Mouse (Mus musculus) CH12.LX (cell line): ENCODE measurements around the gene P3h1. TPM values are rescaled to one million over a fixed set of nuclear protein-coding genes. Genes with fewer than 3 reads are reported as not detected.

ENCODE experiments used
- DNase-seq: peaks from one replicate; pipeline ENCODE4 v3.0.0-alpha.2; 2013; ENCODE audit errors: extremely low read depth
- H3K27ac ChIP-seq: 2 replicates; pipeline ENCODE4 v1.5.1; 2012; ENCODE audit warnings: low read depth, mild to moderate bottlenecking, control low read depth, moderate library complexity; ENCODE audit not compliant: insufficient read depth
- H3K27me3 ChIP-seq: replicated peaks from 2 replicates; pipeline ENCODE3; 2012; ENCODE audit warnings: inconsistent platforms
- H3K36me3 ChIP-seq, 2 experiments: replicated peaks in 1 of 2; 2 replicates each; pipeline versions ENCODE3 to v1.6.1; 2012; ENCODE audit warnings: inconsistent platforms in 1 of 2, low read length in 1 of 2, mild to moderate bottlenecking in 1 of 2, mixed read lengths in 1 of 2, moderate library complexity in 1 of 2; ENCODE audit not compliant: control insufficient read depth in 1 of 2, insufficient read depth in 1 of 2
- H3K4me1 ChIP-seq, 2 experiments: 2 replicates each; pipeline ENCODE4 v1.6.1; 2012; ENCODE audit warnings: inconsistent platforms in 1 of 2, moderate library complexity in 1 of 2; ENCODE audit not compliant: insufficient read depth in 2 of 2, control insufficient read depth in 1 of 2
- H3K4me2 ChIP-seq: 2 replicates; pipeline ENCODE4 v1.6.1; 2012; ENCODE audit warnings: low read depth, mild to moderate bottlenecking, control low read depth; ENCODE audit not compliant: poor library complexity, insufficient read depth, severe bottlenecking
- H3K4me3 ChIP-seq, 3 experiments: fragments of 150-350 bp in 1 of 3; sonication (generic) in 1 of 3; replicated peaks in 1 of 3; 2 replicates each; pipeline versions ENCODE3 to v1.5.1; 2011 to 2012; ENCODE audit warnings: low read depth in 2 of 3, low read length in 2 of 3, mild to moderate bottlenecking in 2 of 3, moderate library complexity in 2 of 3, control low read depth in 1 of 3, improper control_type of control experiment in 1 of 3, inconsistent platforms in 1 of 3, mixed read lengths in 1 of 3; ENCODE audit not compliant: poor library complexity in 1 of 3
- H3K79me2 ChIP-seq: replicated peaks from 2 replicates; pipeline ENCODE4 v1.6.1; 2012; ENCODE audit warnings: mild to moderate bottlenecking, moderate library complexity; ENCODE audit not compliant: control insufficient read depth, poor library complexity, insufficient read depth, severe bottlenecking; ENCODE audit errors: extremely low read depth
- H3K9ac ChIP-seq: 2 replicates; pipeline ENCODE4 v1.6.1; 2012; ENCODE audit warnings: low read depth, mild to moderate bottlenecking, control low read depth, moderate library complexity; ENCODE audit not compliant: insufficient read depth
- H3K9me3 ChIP-seq: replicated peaks from 2 replicates; pipeline ENCODE3; 2012; ENCODE audit warnings: low read length, inconsistent platforms, mixed read lengths
- E2F4 ChIP-seq: IDR thresholded peaks from 2 replicates; pipeline ENCODE4 v1.6.1; 2011; ENCODE audit warnings: low read depth, low read length, improper control_type of control experiment; ENCODE audit not compliant: insufficient replicate concordance
- ELF1 ChIP-seq: IDR thresholded peaks from 2 replicates; pipeline ENCODE4 v1.6.1; 2014; ENCODE audit warnings: low read depth, mild to moderate bottlenecking, inconsistent platforms, low read length, improper control_type of control experiment
- ETS1 ChIP-seq: conservative IDR thresholded peaks from 2 replicates; pipeline ENCODE4 v1.6.1; 2012; ENCODE audit warnings: low read depth, mild to moderate bottlenecking, inconsistent platforms, low read length, improper control_type of control experiment, moderate library complexity
- HCFC1 ChIP-seq: IDR thresholded peaks from 2 replicates; pipeline ENCODE4 v1.6.1; 2012; ENCODE audit warnings: low read depth, mild to moderate bottlenecking, inconsistent platforms, low read length, improper control_type of control experiment
- IRF4 ChIP-seq: IDR thresholded peaks from 2 replicates; pipeline ENCODE4 v1.6.1; 2014; ENCODE audit warnings: low read depth, mild to moderate bottlenecking, inconsistent platforms, low read length, improper control_type of control experiment
- NELFE ChIP-seq: IDR thresholded peaks from 2 replicates; pipeline ENCODE4 v1.6.1; 2011; ENCODE audit warnings: low read depth, low read length, improper control_type of control experiment
- NRF1 ChIP-seq: IDR thresholded peaks from 2 replicates; pipeline ENCODE4 v1.6.1; 2014; ENCODE audit warnings: low read depth, mild to moderate bottlenecking, inconsistent platforms, low read length, improper control_type of control experiment, moderate library complexity
- POLR2A ChIP-seq: IDR thresholded peaks from 2 replicates; pipeline ENCODE4 v1.6.1; 2011; ENCODE audit warnings: low read depth, mild to moderate bottlenecking, improper control_type of control experiment, low read length
- TBP ChIP-seq: conservative IDR thresholded peaks from 2 replicates; pipeline ENCODE4 v1.6.1; 2011; ENCODE audit warnings: low read depth, low read length, improper control_type of control experiment
- ZNF384 ChIP-seq: IDR thresholded peaks from 2 replicates; pipeline ENCODE4 v1.6.1; 2012; ENCODE audit warnings: low read depth, low read length, improper control_type of control experiment, inconsistent platforms
- dilution Hi-C: fragments of 300-500 bp; cut with MboI; formaldehyde crosslinking; loops from 2 replicates; pipeline ENCODE4 v1.14.3; 2020; ENCODE audit warnings: low sequenced_read_pairs; ENCODE audit not compliant: extremely low pct_unique_long_range_greater_than_20kb, extremely low pct_ligation_motif_present
- in situ Hi-C: fragments of 300-500 bp; cut with MboI; formaldehyde crosslinking; loops from 3 replicates; pipeline ENCODE4 v1.14.3; 2019; ENCODE audit warnings: low sequenced_read_pairs, low pct_ligation_motif_present, low pct_unique_long_range_greater_than_20kb, mixed read lengths
- polyA plus RNA-seq: library from polyadenylated mRNA; unstranded; fragments of >175 nt; gene quantifications from 2 replicates; pipeline ENCODE4 v1.2.1, GENCODE M21; 2012; ENCODE audit warnings: low read depth; ENCODE audit not compliant: insufficient read length
- total RNA-seq, 2 experiments: library from RNA; depleted of rRNA; stranded (reverse); fragments of 300-350 nt in 1 of 2; fragments of >200 nt in 1 of 2; gene quantifications; 2 replicates each; pipeline ENCODE4 v1.2.3; 2012 to 2014

The P3h1 gene
- total and polyA plus RNA-seq, 3 experiments, result 14.8 to 31.6 (median 27.1) TPM

GRCm38 (mm10) chr4:119192757-119193156, 40.0 kb upstream of the P3h1 start:
- DNase-seq, result no peak
- peaks cover 0 to 6% of the 10 kb centered on the region in 2 experiments; a peak in 2 of 4 replicates for H3K4me1 ChIP-seq
- H3K4me2 ChIP-seq, result no peak overlapping the region
- H3K79me2 ChIP-seq, result no peaks in the 10 kb centered on the region
- no peak overlapping the region for H3K27ac ChIP-seq
- no peaks in the 10 kb centered on the region for H3K9me3 ChIP-seq
- H3K9ac ChIP-seq, result no peak overlapping the region
- dilution Hi-C loops (no loop called here), in situ Hi-C loops (no loop called here)
- H3K27me3 ChIP-seq, result peaks cover 4% of the 10 kb centered on the region
- H3K36me3 ChIP-seq, result no peaks in the 10 kb centered on the region
- TF ChIP-seq E2F4, result no peak
- no peak overlapping the region for H3K4me3 ChIP-seq

GRCm38 (mm10) chr4:119194909-119195581, 37.7 kb upstream of the P3h1 start, which contains the start of gene Svbp:
TSS of gene Svbp (plus strand) at chr4:119195306.
- dilution Hi-C loops (no loop called here), in situ Hi-C loops (no loop called here)
- Histone ChIP-seq H3K36me3 (no peaks in the 10 kb centered on the region), H3K79me2 (no peaks in the 10 kb centered on the region), H3K27ac (no peak within 1 kb of the TSS), H3K4me3 (peak within 1 kb of the TSS; percentile 59 to 78 (median 69)), H3K9ac (peak within 1 kb of the TSS; percentile 72), H3K4me1 (peaks cover 0 to 6% of the 10 kb centered on the region in 2 experiments; a peak in 2 of 4 replicates), H3K4me2 (peak within 1 kb of the TSS; percentile 58), H3K27me3 (no peaks in the 10 kb centered on the region), H3K9me3 (no peaks in the 10 kb centered on the region)
- DNase-seq, result peak; percentile 72
- peak; percentile 41 for TF ChIP-seq ELF1
- no peak for TF ChIP-seq IRF4
- TF ChIP-seq POLR2A, result peak; percentile 56
- peak; percentile 90 for TF ChIP-seq NRF1

GRCm38 (mm10) chr4:119195582-119196320, 37.0 kb upstream of the P3h1 start:
- dilution Hi-C loops, result no loop called here
- in situ Hi-C loops, result no loop called here
- peak; percentile 16 for DNase-seq
- TF ChIP-seq ZNF384, result peak; percentile 38; the same call in 1 of the 2 replicates
- TF ChIP-seq HCFC1, result no peak
- no peak for TF ChIP-seq NELFE
- TF ChIP-seq NRF1, result no peak
- no peak for TF ChIP-seq ETS1
- no peak for TF ChIP-seq TBP
- H3K79me2 ChIP-seq, result no peaks in the 10 kb centered on the region
- peak overlapping the region; percentile 59 to 78 (median 69) for H3K4me3 ChIP-seq
- peak overlapping the region; percentile 72 for H3K9ac ChIP-seq
- H3K4me2 ChIP-seq, result peak overlapping the region; percentile 58
- no peak overlapping the region for H3K27ac ChIP-seq
- peaks cover 0 to 6% of the 10 kb centered on the region in 2 experiments; a peak in 2 of 4 replicates for H3K4me1 ChIP-seq
- H3K36me3 ChIP-seq, result peaks cover 0 to 1% of the 10 kb centered on the region in 2 experiments
- no peaks in the 10 kb centered on the region for H3K27me3 ChIP-seq
- no peaks in the 10 kb centered on the region for H3K9me3 ChIP-seq
